Mouse (Mus musculus): ENCODE results near the gene Sgpp2. TPM values are rescaled to one million over a fixed set of nuclear protein-coding genes. Genes with fewer than 3 reads are reported as not detected.

Sgpp2 gene
- polyA plus RNA-seq, 1 experiment from 2014 or later: 0.15 TPM

- ATAC-seq (ENCODE audit: low read depth) (no peak), DNase-seq (no peak)
- H3K4me2 ChIP-seq: no peak overlapping the region
- H3K9ac ChIP-seq: no peak overlapping the region
- H3K4me1 ChIP-seq (replicated peaks): no peaks in the 10 kb centered on the region
- peaks cover 44% of the 10 kb centered on the region for H3K36me3 ChIP-seq
- no peaks in the 10 kb centered on the region for H3K27me3 ChIP-seq
- 73% methylated on average over 3 of the region's 3 CpGs for WGBS (ENCODE audit: insufficient replicate concordance)
- no peak overlapping the region for H3K4me3 ChIP-seq (replicated peaks)
- H3K27ac ChIP-seq: no peak overlapping the region
- H3K9me3 ChIP-seq (replicated peaks): no peaks in the 10 kb centered on the region
These were observed 116.7 kb downstream of the Sgpp2 start for GRCm38 (mm10) chr1:78426841-78427240.

- H3K4me2 ChIP-seq: no peak overlapping the region
- peaks cover 37% of the 10 kb centered on the region for H3K36me3 ChIP-seq
- H3K4me1 ChIP-seq (replicated peaks): no peaks in the 10 kb centered on the region
- no peak overlapping the region for H3K9ac ChIP-seq
- 81% methylated on average over 11 of the region's 11 CpGs for WGBS (ENCODE audit: insufficient replicate concordance)
- H3K9me3 ChIP-seq (replicated peaks): no peaks in the 10 kb centered on the region
- DNase-seq: no peak
- no peak for ATAC-seq (ENCODE audit: low read depth)
- no peaks in the 10 kb centered on the region for H3K27me3 ChIP-seq
- H3K27ac ChIP-seq: no peak overlapping the region
- H3K4me3 ChIP-seq (replicated peaks): no peak overlapping the region
These were observed 118.7 kb downstream of the Sgpp2 start for GRCm38 (mm10) chr1:78428851-78429250.

GRCm38 (mm10) chr1:78433472-78433871 lies 123.3 kb downstream of the Sgpp2 start:
- Histone ChIP-seq H3K4me3 (replicated peaks) (no peak overlapping the region), H3K27me3 (no peaks in the 10 kb centered on the region), H3K9me3 (replicated peaks) (no peaks in the 10 kb centered on the region), H3K36me3 (peaks cover 38% of the 10 kb centered on the region), H3K4me2 (no peak overlapping the region), H3K27ac (no peak overlapping the region), H3K9ac (no peak overlapping the region), H3K4me1 (replicated peaks) (no peaks in the 10 kb centered on the region)
- no peak for DNase-seq
- 86% methylated on average over 9 of the region's 9 CpGs for WGBS (ENCODE audit: insufficient replicate concordance)
- no peak for ATAC-seq (ENCODE audit: low read depth)

GRCm38 (mm10) chr1:78435967-78436366 lies 125.8 kb downstream of the Sgpp2 start:
- no peak for DNase-seq
- Histone ChIP-seq H3K27me3 (no peaks in the 10 kb centered on the region), H3K4me2 (no peak overlapping the region), H3K9ac (no peak overlapping the region), H3K27ac (no peak overlapping the region), H3K4me1 (replicated peaks) (no peaks in the 10 kb centered on the region), H3K9me3 (replicated peaks) (no peaks in the 10 kb centered on the region), H3K36me3 (peaks cover 47% of the 10 kb centered on the region), H3K4me3 (replicated peaks) (no peak overlapping the region)
- 72% methylated on average over 2 of the region's 2 CpGs for whole genome bisulfite sequencing (ENCODE audit: insufficient replicate concordance)
- no peak for ATAC-seq (ENCODE audit: low read depth)

- Histone ChIP-seq H3K4me1 (replicated peaks) (no peaks in the 10 kb centered on the region), H3K27me3 (no peaks in the 10 kb centered on the region), H3K9ac (no peak overlapping the region), H3K4me2 (no peak overlapping the region), H3K9me3 (replicated peaks) (no peaks in the 10 kb centered on the region), H3K4me3 (replicated peaks) (no peak overlapping the region), H3K36me3 (peaks cover 52% of the 10 kb centered on the region), H3K27ac (no peak overlapping the region)
- no peak for ATAC-seq (ENCODE audit: low read depth)
- 81% methylated on average over 1 of the region's 1 CpGs for WGBS (ENCODE audit: insufficient replicate concordance)
- no peak for DNase-seq
These were observed 126.3 kb downstream of the Sgpp2 start for GRCm38 (mm10) chr1:78436445-78436844.

- Histone ChIP-seq H3K9ac (no peak overlapping the region), H3K4me3 (replicated peaks) (no peak overlapping the region), H3K9me3 (replicated peaks) (no peaks in the 10 kb centered on the region), H3K4me1 (replicated peaks) (no peaks in the 10 kb centered on the region), H3K27me3 (no peaks in the 10 kb centered on the region), H3K36me3 (peaks cover 53% of the 10 kb centered on the region), H3K27ac (no peak overlapping the region), H3K4me2 (no peak overlapping the region)
- no peak for DNase-seq
- 78% methylated on average over 3 of the region's 3 CpGs for WGBS (ENCODE audit: insufficient replicate concordance)
- no peak for ATAC-seq (ENCODE audit: low read depth)
These were observed 127.0 kb downstream of the Sgpp2 start for GRCm38 (mm10) chr1:78437150-78437549.

GRCm38 (mm10) chr1:78440716-78441115 lies 130.6 kb downstream of the Sgpp2 start:
- H3K4me2 ChIP-seq: no peak overlapping the region
- 86% methylated on average over 8 of the region's 8 CpGs for WGBS (ENCODE audit: insufficient replicate concordance)
- H3K36me3 ChIP-seq: peaks cover 66% of the 10 kb centered on the region
- no peak for DNase-seq
- H3K9me3 ChIP-seq (replicated peaks): no peaks in the 10 kb centered on the region
- H3K4me3 ChIP-seq (replicated peaks): no peak overlapping the region
- no peak for ATAC-seq (ENCODE audit: low read depth)
- H3K4me1 ChIP-seq (replicated peaks): no peaks in the 10 kb centered on the region
- H3K9ac ChIP-seq: no peak overlapping the region
- no peak overlapping the region for H3K27ac ChIP-seq
- H3K27me3 ChIP-seq: no peaks in the 10 kb centered on the region

GRCm38 (mm10) chr1:78443056-78443455 lies 132.9 kb downstream of the Sgpp2 start:
- no peak overlapping the region for H3K27ac ChIP-seq
- DNase-seq (no peak), ATAC-seq (ENCODE audit: low read depth) (no peak)
- H3K9me3 ChIP-seq (replicated peaks): no peaks in the 10 kb centered on the region
- H3K27me3 ChIP-seq: no peaks in the 10 kb centered on the region
- no peak overlapping the region for H3K4me2 ChIP-seq
- H3K4me3 ChIP-seq (replicated peaks): no peak overlapping the region
- peaks cover 72% of the 10 kb centered on the region for H3K36me3 ChIP-seq
- H3K9ac ChIP-seq: no peak overlapping the region
- no peaks in the 10 kb centered on the region for H3K4me1 ChIP-seq (replicated peaks)
- WGBS (ENCODE audit: insufficient replicate concordance): 89% methylated on average over 7 of the region's 7 CpGs

GRCm38 (mm10) chr1:78446232-78446631 lies 136.1 kb downstream of the Sgpp2 start:
- ATAC-seq (ENCODE audit: low read depth): no peak
- Histone ChIP-seq H3K4me3 (replicated peaks) (no peak overlapping the region), H3K27me3 (no peaks in the 10 kb centered on the region), H3K27ac (no peak overlapping the region), H3K36me3 (peaks cover 73% of the 10 kb centered on the region), H3K9ac (no peak overlapping the region), H3K4me2 (no peak overlapping the region), H3K9me3 (replicated peaks) (no peaks in the 10 kb centered on the region), H3K4me1 (replicated peaks) (no peaks in the 10 kb centered on the region)
- DNase-seq: no peak
- 78% methylated on average over 8 of the region's 8 CpGs for WGBS (ENCODE audit: insufficient replicate concordance)

GRCm38 (mm10) chr1:78446742-78447141 lies 136.6 kb downstream of the Sgpp2 start:
- no peak overlapping the region for H3K9ac ChIP-seq
- DNase-seq (no peak), ATAC-seq (ENCODE audit: low read depth) (no peak)
- H3K9me3 ChIP-seq (replicated peaks): no peaks in the 10 kb centered on the region
- H3K27me3 ChIP-seq: no peaks in the 10 kb centered on the region
- no peak overlapping the region for H3K4me3 ChIP-seq (replicated peaks)
- peaks cover 73% of the 10 kb centered on the region for H3K36me3 ChIP-seq
- H3K4me1 ChIP-seq (replicated peaks): no peaks in the 10 kb centered on the region
- WGBS (ENCODE audit: insufficient replicate concordance): 90% methylated on average over 6 of the region's 6 CpGs
- no peak overlapping the region for H3K27ac ChIP-seq
- H3K4me2 ChIP-seq: no peak overlapping the region

- Histone ChIP-seq H3K4me1 (replicated peaks) (no peaks in the 10 kb centered on the region), H3K27ac (no peak overlapping the region), H3K4me2 (no peak overlapping the region), H3K9ac (no peak overlapping the region), H3K27me3 (no peaks in the 10 kb centered on the region), H3K9me3 (replicated peaks) (no peaks in the 10 kb centered on the region), H3K4me3 (replicated peaks) (no peak overlapping the region), H3K36me3 (peaks cover 77% of the 10 kb centered on the region)
- DNase-seq (no peak), ATAC-seq (ENCODE audit: low read depth) (no peak)
- WGBS (ENCODE audit: insufficient replicate concordance): 78% methylated on average over 1 of the region's 1 CpGs
These were observed 137.9 kb downstream of the Sgpp2 start for GRCm38 (mm10) chr1:78448091-78448490.

GRCm38 (mm10) chr1:78451070-78451854 lies 141.1 kb downstream of the Sgpp2 start:
- Histone ChIP-seq H3K9me3 (replicated peaks) (no peaks in the 10 kb centered on the region), H3K27me3 (no peaks in the 10 kb centered on the region), H3K4me3 (replicated peaks) (no peak overlapping the region), H3K4me1 (replicated peaks) (no peaks in the 10 kb centered on the region), H3K4me2 (no peak overlapping the region), H3K9ac (no peak overlapping the region), H3K27ac (no peak overlapping the region), H3K36me3 (peaks cover 76% of the 10 kb centered on the region)
- 83% methylated on average over 12 of the region's 12 CpGs for WGBS (ENCODE audit: insufficient replicate concordance)
- DNase-seq (no peak), ATAC-seq (ENCODE audit: low read depth) (no peak)
